Mouse (Mus musculus): ENCODE data around the gene Eif2s2.
"Not testable (repeated sequence)": the region's sequence is repeated elsewhere in the genome, so short reads cannot be mapped to it uniquely, and the experiment has no call there.

GRCm38 (mm10) chr2:154899004-154899403, 6.3 kb upstream of the Eif2s2 start:
- not testable (repeated sequence) for TF ChIP-seq CTCF (IDR thresholded peaks at IDR 0.05; ENCODE audit: low read depth, low read length); POLR2A (IDR thresholded peaks at IDR 0.05; ENCODE audit: insufficient read depth, low read length)
- peak; percentile 53; the same call in 1 of the 2 replicates for TF ChIP-seq EP300 (IDR thresholded peaks at IDR 0.05; ENCODE audit: insufficient read depth, low read depth, low read length)

Measured in ES-Bruce4 (cell line).